Mouse (Mus musculus): ENCODE measurements at regions not wholly inside any gene's neighbourhood (a gene's known extent, or its start where the extent isn't known, plus 50 kb on each side); places are given as distances from the start of the nearest gene placed in this dataset.

DNA sequence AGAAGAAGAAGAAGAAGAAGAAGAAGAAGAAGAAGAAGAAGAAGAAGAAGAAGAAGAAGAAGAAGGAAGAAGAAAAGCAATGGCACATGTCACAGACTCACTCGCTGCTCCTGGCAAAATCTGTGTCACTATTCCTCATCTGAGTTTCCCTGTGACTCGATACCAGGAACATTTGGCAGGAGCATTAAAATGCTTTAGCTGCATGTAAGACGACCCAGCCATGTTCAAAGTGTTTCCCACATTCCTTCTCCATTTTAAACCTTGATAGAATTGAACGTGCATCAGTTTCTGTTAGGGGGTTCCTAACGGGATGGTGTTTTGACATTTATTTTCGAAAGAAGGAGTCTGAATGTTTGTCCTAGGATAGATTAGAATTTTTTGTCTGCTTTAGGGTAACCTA, 51.2 kb upstream of the Pja2 start:
- intact Hi-C loops (cut with DNase I), result no loop called here
- no peak for DNase-seq (ENCODE audit: low spot score in 2 of 2)

DNA sequence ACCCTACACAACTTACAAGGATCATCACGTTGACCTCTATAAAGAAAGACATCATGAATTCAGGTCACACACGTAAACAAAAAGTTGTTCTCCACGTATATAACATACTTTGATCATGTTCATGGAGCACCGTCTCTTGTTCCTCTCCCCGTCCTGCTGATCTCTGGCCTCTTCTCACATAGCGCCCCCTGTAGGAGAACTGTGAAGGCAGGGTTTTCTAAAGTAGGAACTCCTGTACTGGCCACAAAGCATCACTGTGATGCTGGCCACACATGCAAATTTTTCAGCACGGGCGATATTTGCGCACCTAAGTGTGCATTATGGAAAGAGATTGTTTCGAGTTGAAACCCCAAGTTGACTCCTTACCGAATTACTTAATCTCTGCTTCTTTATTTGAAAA, 51.9 kb upstream of the Pja2 start:
- no peak for DNase-seq (ENCODE audit: low spot score in 2 of 2)
- intact Hi-C loops (cut with DNase I), result no loop called here

- intact Hi-C loops (cut with DNase I), result no loop called here
- DNase-seq (ENCODE audit: low spot score in 2 of 2), result no peak
Observed at GRCm38 (mm10) chr17:64390349-64390748, 58.6 kb upstream of the Pja2 start.

DNA sequence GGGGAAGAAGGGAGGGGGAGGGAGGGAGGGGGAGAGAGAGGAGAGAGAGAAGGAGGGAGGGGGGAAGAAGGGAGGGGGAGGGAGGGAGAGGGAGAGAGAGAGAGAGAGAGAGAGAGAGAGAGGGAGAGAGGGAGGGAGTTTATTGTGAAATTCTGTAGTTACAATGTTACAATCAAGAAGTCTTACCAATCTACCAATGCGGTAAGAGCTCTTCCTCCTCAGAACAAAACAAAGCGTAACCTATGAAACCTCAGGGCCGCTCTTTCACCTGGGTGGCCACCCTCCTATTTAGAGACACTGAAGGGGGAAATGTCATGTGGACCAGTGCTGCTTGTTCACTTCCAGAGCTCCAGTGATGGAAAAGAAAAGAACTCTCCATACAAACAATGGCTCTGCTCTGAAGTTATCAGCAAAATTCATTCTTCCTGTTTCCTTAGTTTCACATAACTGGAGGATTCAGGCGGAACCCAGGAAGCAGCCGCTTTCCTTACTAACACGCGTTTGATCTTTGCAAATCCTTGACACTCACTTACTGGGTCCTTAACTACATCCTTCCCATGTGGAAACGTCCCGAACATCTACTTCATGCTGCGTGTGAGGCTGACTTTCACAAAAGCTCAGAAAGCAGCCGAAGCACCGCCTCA, 65.7 kb upstream of the Pja2 start:
- intact Hi-C loops (cut with DNase I), result no loop called here
- no peak for DNase-seq (ENCODE audit: low spot score in 2 of 2)

GRCm38 (mm10) chr17:64398114-64398692, 66.5 kb upstream of the Pja2 start:
- intact Hi-C loops (cut with DNase I), result no loop called here
- DNase-seq (ENCODE audit: low spot score in 2 of 2), result no peak

GRCm38 (mm10) chr17:64398708-64399107, 67.0 kb upstream of the Pja2 start:
- no peak for DNase-seq (ENCODE audit: low spot score in 2 of 2)
- intact Hi-C loops (cut with DNase I), result no loop called here

DNA sequence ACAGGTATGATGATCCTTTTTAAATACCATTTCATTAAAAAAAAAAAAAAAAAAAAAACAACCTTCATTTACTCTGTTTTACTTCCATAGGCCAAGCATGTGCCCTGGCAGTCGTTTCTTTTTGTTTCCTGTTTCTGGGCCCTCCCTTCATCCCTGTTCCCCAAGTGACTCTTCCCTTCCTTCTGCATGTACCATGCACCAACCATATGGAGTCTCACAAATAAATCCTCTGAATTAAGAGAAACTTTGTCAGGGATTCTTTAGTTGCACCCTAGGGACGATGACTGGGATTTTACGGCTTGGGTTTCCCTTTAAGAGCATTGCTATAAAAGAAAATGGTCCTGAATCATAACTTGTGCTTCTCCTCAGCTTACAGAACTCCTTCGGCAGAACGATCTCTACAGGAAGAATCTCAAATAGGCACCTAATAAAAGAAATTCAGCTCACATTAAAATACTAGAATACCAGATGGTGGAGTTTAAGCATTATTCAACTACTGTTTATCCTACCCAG, 75.1 kb upstream of the Pja2 start:
- DNase-seq (ENCODE audit: low spot score in 2 of 2), result peak; percentile 4 to 37
- intact Hi-C loops (cut with DNase I), result no loop called here

GRCm38 (mm10) chr17:64407255-64408011, 75.7 kb upstream of the Pja2 start:
- intact Hi-C loops (cut with DNase I), result no loop called here
- DNase-seq (ENCODE audit: low spot score in 2 of 2), result peak; percentile 27 to 58

- intact Hi-C loops (cut with DNase I), result no loop called here
- DNase-seq (ENCODE audit: low spot score in 2 of 2), result no peak
Observed at GRCm38 (mm10) chr17:64425811-64426210, 94.1 kb upstream of the Pja2 start.

DNA sequence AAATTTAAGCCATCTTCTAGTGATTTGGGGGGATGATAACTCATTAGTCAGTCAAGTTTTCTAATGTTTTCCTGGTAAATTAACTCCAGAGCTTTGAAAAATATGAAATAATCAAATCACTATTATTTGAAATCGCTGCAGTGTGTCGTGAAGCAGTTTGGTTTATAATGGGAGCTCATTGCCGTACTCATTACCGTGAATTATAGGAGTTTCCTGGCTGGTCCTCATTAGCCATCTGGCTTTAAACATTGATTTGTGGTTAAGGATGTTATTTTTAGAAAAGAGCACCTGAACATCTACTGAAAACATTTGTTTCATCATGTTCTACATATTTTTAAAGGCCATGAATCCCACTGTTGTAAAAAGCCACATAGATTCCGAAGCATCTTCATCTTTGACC, 94.8 kb upstream of the Pja2 start:
- intact Hi-C loops (cut with DNase I), result no loop called here
- no peak for DNase-seq (ENCODE audit: low spot score in 2 of 2)

DNA sequence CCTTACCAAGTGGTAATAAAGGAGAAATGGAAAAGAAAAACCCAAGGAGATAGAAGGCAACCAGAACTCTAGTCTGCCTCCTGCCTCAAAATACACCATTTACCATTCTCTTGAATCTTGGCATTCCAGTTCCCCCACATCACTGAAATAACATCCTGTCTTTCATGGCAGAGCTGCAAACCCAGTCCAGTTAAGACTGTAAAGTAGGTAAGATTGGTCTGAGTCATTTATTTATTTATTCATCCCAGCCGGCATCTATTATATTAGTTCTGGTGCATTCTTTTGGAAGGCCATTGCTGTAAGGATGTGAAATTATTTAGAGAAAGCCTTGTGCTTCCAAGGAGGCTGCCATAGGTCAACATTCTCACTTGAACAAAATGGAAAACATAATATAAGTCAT, 107.9 kb upstream of the Pja2 start:
- intact Hi-C loops (cut with DNase I), result no loop called here
- DNase-seq (ENCODE audit: low spot score in 2 of 2), result no peak

DNA sequence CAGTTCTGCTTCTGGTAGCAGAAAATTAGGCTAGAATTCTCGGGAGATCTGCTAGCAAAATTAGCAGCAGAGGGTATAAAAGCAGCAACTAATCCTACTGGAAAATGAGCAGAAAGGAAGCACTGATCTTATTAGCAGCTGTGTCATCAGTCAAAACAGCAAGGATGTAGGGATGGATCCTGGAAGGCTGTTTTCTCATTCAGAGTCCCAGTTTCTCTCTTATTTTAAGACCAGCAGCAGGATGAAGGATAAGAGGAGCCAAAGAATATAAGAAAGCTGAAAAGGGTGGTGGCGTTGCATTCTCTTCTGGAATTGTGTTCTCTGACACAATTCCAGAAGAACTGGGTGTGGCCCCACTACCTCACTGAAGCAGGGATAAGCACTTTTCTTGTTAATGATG, 123.0 kb upstream of the Pja2 start:
- intact Hi-C loops (cut with DNase I), result no loop called here
- no peak for DNase-seq (ENCODE audit: low spot score in 2 of 2)

DNA sequence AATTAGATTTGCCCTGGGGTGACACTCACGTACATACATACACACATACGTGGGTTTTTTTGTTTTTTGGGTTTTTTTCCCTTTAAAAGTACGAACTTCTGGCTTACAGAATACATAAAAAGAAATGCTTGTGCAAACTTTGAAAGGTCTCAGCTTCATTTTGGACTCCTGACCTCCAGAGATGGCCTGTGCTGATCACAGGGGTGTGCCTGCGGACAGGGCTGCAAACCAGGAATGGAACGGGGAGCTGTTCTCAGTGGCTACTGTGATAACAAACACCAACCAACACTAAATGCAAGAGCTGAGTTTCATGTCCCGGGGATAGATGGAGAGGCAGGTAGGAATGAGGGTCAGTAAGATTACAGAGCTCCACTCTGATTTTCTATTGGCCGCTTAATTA, 134.3 kb upstream of the Man2a1 start:
- intact Hi-C loops (cut with DNase I), result no loop called here
- DNase-seq (ENCODE audit: low spot score in 2 of 2), result no peak

- intact Hi-C loops (cut with DNase I), result no loop called here
- no peak for DNase-seq (ENCODE audit: low spot score in 2 of 2)
Observed at GRCm38 (mm10) chr17:64466746-64467145, 133.8 kb upstream of the Man2a1 start.

GRCm38 (mm10) chr17:64467297-64467696, 133.2 kb upstream of the Man2a1 start:
- intact Hi-C loops (cut with DNase I), result no loop called here
- no peak for DNase-seq (ENCODE audit: low spot score in 2 of 2)

- intact Hi-C loops (cut with DNase I), result no loop called here
- no peak for DNase-seq (ENCODE audit: low spot score in 2 of 2)
Observed at GRCm38 (mm10) chr17:64469754-64470400, 130.7 kb upstream of the Man2a1 start.

DNA sequence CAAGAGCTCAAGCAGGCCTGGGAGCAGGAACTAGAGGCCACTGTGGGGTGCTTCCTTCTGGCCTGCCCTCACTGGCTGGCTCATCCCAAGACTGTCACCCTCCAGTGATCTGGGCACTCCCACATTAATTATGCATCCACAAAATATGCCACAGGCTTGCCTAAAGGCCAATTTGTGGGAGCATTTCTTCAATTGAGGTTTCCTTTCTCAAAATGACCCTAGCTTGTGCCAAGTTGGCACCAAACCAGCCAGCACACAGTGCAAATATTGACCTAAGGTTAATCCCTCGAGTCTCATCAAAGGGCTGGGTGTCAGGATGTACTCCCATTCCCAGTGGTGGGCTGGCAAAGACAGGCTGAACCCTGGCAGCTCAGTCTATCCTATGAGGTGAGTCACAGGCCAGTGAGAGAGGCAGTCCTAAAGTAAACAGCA, 119.9 kb upstream of the Man2a1 start:
- intact Hi-C loops (cut with DNase I), result no loop called here
- no peak for DNase-seq (ENCODE audit: low spot score in 2 of 2)

- no peak for DNase-seq (ENCODE audit: low spot score in 2 of 2)
- intact Hi-C loops (cut with DNase I), result no loop called here
Observed at GRCm38 (mm10) chr17:64484835-64485234, 115.7 kb upstream of the Man2a1 start.

GRCm38 (mm10) chr17:64489769-64490335, 110.7 kb upstream of the Man2a1 start:
- DNase-seq (ENCODE audit: low spot score in 2 of 2), result no peak
- intact Hi-C loops (cut with DNase I), result no loop called here

GRCm38 (mm10) chr17:64490664-64491063, 109.9 kb upstream of the Man2a1 start:
- DNase-seq (ENCODE audit: low spot score in 2 of 2), result no peak
- intact Hi-C loops (cut with DNase I), result no loop called here
